Mouse (Mus musculus) kidney, postnatal 25 days (tissue): Measurements from ENCODE around the gene Brip1.
A peak's percentile ranks its signal among the peaks of the same experiment; 100 is the strongest.

Experiments
- DNase-seq, 2 experiments: peaks; one replicate each; pipeline ENCODE4 v3.0.0; 2021; ENCODE audit warnings: mixed read lengths in 2 of 2

Gene Brip1

DNA sequence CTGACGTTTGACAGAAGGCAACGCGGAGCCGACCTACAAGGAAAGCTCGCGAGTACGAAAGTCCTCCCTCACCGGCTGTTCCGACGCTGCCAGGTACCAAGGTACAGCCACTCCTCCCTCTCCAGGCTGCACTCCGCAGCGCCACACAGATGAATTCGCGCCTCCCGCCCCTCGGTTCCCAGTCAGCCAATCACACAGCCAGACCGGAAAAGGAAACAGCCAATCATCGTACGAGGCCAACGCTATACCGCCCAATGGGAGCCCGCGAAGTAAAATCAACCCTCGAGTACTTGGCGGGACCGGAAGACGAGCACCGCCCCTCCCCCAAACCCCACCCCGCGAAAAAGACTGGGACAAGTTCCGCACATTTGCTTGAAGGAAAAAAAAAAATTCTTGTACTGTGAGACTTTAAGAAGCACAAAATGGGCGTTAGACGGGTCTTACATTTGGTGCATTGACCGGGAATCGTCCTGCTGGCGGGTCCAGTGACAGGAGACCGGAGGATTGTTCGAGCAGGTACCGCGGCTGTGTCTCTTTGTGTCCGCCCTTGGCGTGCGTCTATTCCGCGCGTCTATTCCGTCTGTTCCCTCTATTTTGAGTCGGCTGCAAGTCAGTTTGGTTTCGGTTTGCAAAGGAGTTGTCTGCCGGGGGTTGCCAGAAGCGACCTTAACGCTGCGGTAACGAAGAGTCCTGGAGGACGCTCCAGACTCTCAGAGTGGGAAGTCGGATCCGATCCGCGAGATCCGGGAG lies at the start of gene Brip1:
Gene Brip1 (minus strand): TSS at position 157 of the 750 bp plus-strand sequence.
- peak; percentile 95 to 97 for DNase-seq

DNA sequence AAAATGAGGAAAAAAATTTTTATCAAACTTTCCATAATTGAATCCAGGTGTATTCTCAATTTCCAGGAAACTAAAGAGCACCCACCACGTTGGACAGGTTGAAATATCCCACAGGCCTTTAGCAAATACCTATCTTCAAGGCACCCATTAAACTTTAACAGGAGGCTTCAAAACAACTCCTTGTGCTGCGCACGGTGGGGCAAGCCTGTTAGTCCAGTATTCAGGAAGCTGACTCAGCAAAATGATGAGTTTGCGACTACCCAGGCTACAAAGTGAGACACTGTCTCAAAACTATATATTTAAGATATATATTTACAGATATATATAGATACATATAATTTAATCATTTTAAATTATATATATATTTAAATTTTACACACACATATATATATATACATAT lies 31.5 kb upstream of the Brip1 start:
- DNase-seq = peak; percentile 49 to 74

GRCm38 (mm10) chr11:86231781-86232350 lies 30.9 kb upstream of the Brip1 start:
- peak; percentile 46 to 74 for DNase-seq

DNA sequence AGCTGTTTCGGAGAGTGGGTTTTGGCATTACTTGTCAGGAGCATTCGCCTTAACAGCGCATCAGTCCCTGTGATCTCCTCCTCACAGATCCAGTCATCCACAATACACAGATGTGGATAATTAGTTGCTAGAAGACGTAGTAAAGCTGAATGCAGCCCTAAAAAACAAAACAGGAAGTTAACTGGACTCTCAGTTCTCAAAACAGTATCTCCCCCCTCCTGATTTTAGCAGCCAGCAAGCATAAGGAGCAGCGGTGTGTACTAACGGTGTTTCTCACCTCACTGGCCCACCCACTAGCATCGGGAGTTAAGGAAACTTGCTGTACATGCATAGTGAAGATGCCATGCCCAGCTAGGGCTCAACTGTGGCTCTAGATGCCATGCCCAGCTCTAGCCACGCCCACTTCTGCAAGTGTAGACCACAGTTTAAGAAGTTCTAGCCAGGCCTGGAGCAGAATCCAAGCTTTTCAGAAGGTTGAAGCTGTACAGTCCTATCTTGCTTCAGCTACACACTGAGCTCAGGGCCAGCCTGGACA lies 25.7 kb upstream of the Brip1 start:
- no peak for DNase-seq

DNA sequence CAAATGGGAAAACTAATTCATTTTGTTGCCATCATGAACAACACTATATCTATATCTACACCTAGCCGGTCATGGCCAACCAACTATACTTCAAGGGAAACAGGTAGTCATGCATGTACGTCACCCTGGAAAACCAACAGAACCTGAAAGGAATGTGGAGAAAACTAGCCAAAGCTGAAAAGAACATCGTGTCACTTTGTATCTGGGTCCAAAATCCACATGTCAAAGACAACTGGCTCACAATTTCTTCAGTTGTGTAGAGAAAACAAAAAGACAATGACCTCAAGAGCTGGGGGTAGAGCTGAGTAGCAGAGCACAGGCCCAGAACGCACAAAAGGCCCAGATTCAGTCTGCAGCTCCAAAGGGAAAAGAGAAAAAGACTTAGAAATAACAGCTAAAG lies 24.8 kb upstream of the Brip1 start:
- no peak for DNase-seq

- peak; percentile 52 to 73 for DNase-seq
Measured at GRCm38 (mm10) chr11:86211803-86212202, 10.8 kb upstream of the Brip1 start.

GRCm38 (mm10) chr11:86209123-86209522 lies 8.1 kb upstream of the Brip1 start:
- DNase-seq = no peak

DNA sequence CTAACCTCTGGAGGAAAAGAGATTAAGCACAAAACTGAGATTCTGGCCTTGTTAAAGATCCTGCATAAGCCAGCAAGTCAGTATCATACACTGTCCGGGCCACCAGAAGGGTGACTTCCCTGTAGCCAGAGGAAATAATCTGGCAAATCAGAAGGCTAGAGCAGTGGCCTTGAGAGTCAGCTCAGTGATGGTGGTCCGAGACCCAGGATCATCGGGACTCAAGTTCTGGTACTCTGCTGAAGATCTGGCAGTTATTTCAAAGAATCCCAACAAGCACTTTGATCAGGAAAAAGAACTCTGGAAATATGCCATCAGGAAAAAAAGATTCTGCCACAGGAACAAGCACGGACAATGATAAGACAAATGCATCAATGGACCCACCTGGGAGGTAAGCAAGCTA lies 4.9 kb upstream of the Brip1 start:
- no peak for DNase-seq

- DNase-seq = no peak
Measured at GRCm38 (mm10) chr11:86205031-86205430, 4.0 kb upstream of the Brip1 start.

GRCm38 (mm10) chr11:86201901-86202675 lies 1.1 kb upstream of the Brip1 start:
- peak; percentile 14 to 61 for DNase-seq

- DNase-seq = no peak
Measured at GRCm38 (mm10) chr11:86200460-86201021, 452 bp downstream of the Brip1 start.

GRCm38 (mm10) chr11:86199733-86200132 lies 1.3 kb downstream of the Brip1 start:
- no peak for DNase-seq

DNA sequence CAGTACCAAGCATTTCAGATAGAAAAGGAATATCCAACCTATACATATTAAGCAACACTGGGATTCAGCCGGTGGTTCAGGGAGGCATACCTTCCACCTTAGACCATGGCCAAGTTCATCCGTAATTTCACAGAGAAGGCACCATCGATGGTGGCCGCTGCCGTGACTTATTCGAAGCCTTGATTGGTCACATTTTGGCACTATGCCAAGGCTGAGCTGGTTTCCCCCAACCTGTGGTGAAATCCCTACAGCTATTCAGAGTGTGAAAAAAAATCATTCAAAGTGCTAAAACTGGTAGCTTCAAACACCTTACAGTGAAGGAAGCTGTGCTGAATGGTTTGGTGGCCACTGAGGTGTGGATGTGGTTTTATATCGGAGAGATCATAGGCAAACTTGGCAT lies 15.8 kb downstream of the Brip1 start:
- peak; percentile 17 to 39 for DNase-seq

- DNase-seq = no peak
Measured at GRCm38 (mm10) chr11:86175833-86176232, 25.2 kb downstream of the Brip1 start.

DNA sequence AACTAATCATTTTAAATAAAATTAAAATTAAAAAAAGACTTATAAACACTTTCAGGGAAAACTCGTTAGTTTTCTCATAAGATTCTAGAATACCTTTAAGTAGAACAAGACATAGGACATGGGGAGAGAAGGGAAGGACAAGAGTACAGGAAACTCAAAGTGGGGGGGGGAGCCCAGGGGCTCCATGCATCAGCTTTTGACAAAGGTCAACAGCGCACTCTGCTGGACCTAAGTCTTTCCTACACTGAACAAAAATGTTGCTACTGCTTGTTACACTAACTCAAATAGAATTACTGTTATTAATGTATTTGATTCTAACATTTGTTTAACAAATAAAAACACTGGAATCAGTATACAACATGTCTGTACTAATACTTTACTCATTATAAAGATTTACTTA lies 26.8 kb downstream of the Brip1 start:
- DNase-seq = peak; percentile 67 to 81

DNA sequence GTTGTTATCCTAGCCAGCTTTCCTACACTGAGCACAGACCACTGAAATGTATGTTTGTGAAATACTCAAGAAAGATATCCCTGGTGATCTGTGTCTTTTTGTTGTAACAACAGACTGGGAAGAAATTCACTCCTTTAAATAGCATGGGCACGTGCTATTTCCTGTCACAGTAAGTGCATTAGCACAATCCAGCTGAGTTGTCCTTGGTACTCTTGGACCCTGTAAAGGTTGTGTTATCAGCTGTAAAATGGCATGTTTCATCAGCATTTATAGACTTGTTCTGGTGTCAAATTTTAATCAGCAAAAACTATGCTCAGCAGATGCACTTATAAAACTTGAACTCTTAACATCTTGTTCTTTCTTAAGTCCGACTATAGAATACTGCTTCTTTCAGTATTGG lies 30.2 kb downstream of the Brip1 start:
- no peak for DNase-seq

GRCm38 (mm10) chr11:86160251-86160650 lies 40.7 kb downstream of the Brip1 start:
- DNase-seq = no peak

DNA sequence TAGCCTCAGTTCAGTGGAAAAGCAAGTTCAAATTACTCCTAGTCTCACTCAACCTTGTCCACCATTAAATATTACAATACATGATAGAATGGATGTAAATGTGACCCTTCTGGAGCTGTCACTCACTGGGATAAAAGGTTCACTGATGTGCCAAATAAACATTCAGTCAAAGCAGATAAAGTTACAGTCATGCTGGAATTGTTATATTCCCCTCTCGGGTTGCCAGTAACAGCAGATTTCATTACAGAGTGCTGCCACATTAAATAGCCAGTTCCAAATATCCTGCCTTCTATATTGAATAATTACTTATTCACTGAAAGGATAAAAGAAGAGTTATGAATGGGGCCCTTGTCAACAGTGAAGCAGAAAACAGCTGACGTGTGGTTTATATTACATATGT lies 42.0 kb downstream of the Brip1 start:
- no peak for DNase-seq

DNA sequence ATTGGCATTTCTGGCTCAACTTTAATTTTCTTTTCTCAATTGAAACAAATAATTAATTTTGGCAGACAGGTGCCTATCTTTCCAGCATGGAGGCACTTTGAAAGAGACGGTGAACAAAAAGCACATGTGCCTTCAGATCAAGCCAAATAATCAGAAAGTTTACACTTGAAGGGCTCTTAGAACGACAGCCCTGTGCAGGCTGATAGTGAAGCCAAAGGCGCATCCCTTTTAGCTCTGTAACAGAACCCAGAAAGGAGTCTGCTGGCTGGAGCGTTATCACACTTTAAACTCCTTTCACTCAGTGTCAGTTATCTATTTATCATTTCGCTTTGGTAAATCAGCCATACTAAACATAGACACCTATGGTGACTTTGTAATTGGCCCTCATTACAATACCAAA lies 45.4 kb downstream of the Brip1 start:
- DNase-seq = no peak

DNA sequence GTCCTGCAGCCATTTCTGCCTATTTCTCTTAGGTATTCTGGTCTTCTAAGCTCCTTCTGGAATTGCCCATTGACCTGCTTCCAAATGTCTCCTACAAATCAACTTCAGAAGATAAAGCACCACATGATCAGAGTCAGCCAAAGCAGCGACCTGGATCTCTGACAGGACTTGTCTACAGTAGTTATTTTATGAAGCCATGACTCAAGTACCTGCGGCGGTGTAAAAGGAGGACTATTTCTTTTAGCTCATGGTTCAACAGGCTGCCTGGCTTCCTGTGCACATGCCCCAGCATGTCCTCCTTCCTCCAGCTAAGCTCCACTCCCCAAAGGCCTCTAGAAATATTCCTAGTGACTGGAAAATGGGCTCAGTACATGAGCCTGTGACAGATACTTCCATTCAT lies 69.7 kb downstream of the Brip1 start:
- DNase-seq = no peak

DNA sequence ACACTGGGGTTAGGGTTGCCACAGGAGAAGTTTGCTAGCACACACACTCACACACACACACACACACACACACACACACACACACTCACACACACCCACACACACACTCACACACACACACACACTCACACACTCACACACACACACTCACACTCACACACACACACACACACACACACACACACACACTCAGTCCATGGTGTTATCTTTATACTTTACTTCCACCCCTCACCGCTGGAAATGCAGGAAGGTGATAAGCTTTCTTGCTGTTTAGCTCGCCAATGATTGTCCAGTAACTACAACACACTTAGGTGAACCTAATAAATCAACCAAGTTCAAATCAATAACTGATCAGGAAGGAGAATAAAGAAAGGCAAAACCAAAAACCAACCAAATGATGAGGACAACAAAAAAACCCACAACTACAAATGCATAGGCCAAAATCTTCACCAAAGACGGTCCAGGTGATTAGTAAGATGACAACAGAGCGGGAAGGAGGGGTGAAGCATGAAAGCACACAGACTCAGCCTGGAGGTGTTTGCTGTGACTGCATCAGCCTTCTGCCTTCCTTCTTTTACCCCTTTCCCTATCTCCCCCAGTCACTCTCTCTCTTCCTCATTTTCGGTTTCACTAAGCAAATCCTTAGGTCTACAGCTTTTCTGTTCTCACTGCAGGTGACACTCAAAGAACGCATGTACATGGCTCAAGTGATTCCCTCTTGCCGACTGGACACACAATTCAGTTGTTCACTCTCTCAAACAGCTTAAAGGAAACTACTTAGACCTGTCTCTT lies 83.7 kb downstream of the Brip1 start:
- DNase-seq = no peak

DNA sequence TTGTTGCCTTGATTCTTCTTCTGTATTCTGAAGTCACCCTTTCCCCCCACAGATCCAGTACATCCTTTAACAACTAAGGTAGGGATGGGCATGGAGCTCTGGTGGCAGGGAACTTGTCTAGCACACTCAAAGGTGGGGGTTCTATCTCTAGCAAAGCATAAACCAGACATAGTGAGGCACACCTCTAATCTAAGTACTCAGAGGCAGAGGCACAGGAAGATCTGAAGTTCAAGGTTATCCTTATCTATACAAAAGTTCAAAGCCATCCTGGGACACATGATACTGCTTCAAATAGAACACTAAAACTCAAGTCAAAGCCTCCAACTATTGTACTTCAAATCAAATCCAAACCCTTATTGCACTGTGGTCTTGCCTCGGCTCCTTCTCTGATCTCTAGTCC lies 85.0 kb downstream of the Brip1 start:
- DNase-seq = no peak
